Comparison of ENCODE assay signal across 19 mouse cellular contexts in genomic region chr10:117466391-117466790, GRCm38 (mm10).
"Had no signal": no experiment of that assay in that cellular context is flagged by ENCODE, and none has a peak within 500 bp of the region (broad histone marks: within the 10 kb centered on the region; RNA-seq: fewer than 3 reads in every experiment).

No protein-coding gene starts in this region.

- H3K4me3 ChIP-seq: midbrain, embryonic 10.5 days; midbrain, embryonic 12.5 days; myocyte; neural tube, embryonic 13.5 days; neural tube, embryonic 15.5 days had no signal

- H3K4me2 ChIP-seq: lung, embryonic 14.5 days; midbrain, embryonic 12.5 days; neural tube, embryonic 13.5 days; neural tube, embryonic 15.5 days had no signal

- H3K27ac ChIP-seq: midbrain, embryonic 10.5 days; midbrain, embryonic 12.5 days; neural tube, embryonic 13.5 days; neural tube, embryonic 15.5 days had no signal

- H3K27me3 ChIP-seq: neural tube, embryonic 13.5 days; neural tube, embryonic 15.5 days had no signal

- H3K36me3 ChIP-seq: midbrain, embryonic 10.5 days; midbrain, embryonic 12.5 days; neural tube, embryonic 13.5 days; neural tube, embryonic 15.5 days had no signal

- DNase-seq: lung, adult 18-20 months; lung, embryonic 14.5 days; lung, postnatal 10 days; lung, postnatal 4 days; midbrain, embryonic 14.5 days; retina, postnatal 1 day; right cerebral cortex, adult 18-20 months; right cerebral cortex, postnatal 25 days; right cerebral cortex, postnatal 4 days; spleen, adult 18-20 months; thymus, adult 18-20 months; thymus, postnatal 14 days; thymus, postnatal 36 days had no signal

- H3K9ac ChIP-seq: lung, embryonic 14.5 days; midbrain, embryonic 12.5 days; neural tube, embryonic 13.5 days; neural tube, embryonic 15.5 days had no signal

- H3K4me1 ChIP-seq: midbrain, embryonic 10.5 days; midbrain, embryonic 12.5 days; neural tube, embryonic 15.5 days had no signal

- H3K9me3 ChIP-seq: midbrain, embryonic 10.5 days; midbrain, embryonic 12.5 days; neural tube, embryonic 13.5 days; neural tube, embryonic 15.5 days had no signal

- ATAC-seq: midbrain, embryonic 16.5 days had no signal
